Mouse (Mus musculus) CD4-positive, CD25-positive, alpha-beta regulatory T cell, adult 4 months (primary cell): ENCODE data around the gene Sash1. TPM values are rescaled to one million over a fixed set of nuclear protein-coding genes. Genes with fewer than 3 reads are reported as not detected.

ENCODE experiments used
- ATAC-seq: one replicate; pipeline ENCODE4 v1.8.0; 2017
- polyA plus RNA-seq, 2 experiments: library from polyadenylated mRNA; unstranded; fragments of 100-300 nt; shearing (Covaris generic); gene quantifications; one replicate each; pipeline ENCODE4 v1.2.1; 2017

The Sash1 gene
- polyA plus RNA-seq, 2 experiments from 2014 or later = not detected

DNA sequence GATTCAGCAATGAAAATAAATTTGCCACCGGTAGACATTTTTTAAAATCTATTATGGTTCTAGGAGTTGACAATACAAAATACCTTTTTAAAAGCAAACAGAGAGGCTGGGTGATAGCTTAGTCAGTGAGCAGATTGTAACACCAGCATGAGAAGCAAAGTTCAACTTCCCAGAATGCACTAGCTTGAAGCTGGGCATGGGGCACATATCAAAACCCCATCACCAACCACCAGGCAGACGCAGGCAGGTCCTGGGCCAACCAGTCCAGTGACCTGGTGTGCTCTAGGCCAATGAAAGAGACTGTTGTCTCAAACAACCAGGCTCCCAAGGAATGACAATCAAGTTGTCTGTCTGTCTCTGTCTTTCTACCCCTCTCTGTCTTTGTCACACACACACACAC lies 98.6 kb downstream of the Sash1 start:
- ATAC-seq = no peak

DNA sequence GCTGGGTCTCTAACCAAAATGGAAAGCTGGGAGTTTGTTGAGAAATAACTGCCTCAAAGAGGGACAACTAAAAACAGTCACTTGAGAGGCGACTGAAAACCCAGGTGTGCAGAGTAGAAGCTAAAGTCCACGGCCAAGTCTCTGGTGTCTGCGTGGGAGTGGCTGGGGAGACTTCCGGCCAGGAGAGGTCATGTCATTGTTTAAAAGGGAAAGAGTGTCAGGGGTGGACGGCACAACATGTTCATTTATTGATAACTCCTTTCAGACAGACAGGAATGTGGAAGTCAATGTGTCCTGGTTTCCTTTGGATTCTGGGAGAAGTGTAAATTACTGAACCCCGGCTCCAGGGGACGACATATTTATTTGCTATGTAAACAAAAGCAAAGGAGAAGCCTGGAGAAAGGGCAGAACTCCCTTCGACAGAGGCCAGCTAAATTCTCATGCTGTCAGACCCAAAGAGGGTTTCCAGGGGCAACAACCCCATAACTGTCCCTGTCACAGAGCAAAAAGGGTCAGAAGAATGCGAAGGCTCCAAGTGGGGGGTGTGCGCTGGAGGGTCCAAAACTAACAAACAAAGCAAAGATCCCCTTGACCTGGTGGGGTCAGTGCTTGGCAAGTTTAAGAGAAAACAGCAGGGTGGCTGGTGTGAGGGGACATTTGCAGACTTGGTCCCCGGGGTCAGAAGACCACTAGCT lies 100.3 kb downstream of the Sash1 start:
- ATAC-seq = no peak

DNA sequence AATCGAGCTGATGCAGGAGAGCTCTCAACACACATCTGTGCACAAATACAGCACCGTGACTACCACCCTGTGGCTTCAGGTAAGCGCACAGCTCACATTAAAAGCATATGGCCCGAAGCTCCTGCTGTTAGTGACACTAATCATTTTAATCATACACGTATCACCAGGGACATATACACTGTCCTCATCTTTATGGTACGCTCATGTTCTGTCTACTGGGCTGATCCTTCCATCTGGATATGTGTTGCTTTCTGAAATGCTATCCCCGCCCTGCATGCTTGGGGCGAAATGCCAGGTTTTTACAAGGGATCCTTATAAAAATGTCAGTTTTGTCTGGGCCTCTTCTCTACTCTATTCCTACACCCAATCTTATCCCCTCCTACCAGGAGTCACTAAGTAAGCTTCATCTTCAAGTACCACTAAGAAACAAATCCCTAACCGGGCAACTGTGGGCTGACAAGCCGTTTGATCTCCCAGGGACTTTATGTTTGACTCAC lies 103.9 kb downstream of the Sash1 start:
- no peak for ATAC-seq

GRCm38 (mm10) chr10:8779842-8780241 lies 106.0 kb downstream of the Sash1 start:
- ATAC-seq = no peak

DNA sequence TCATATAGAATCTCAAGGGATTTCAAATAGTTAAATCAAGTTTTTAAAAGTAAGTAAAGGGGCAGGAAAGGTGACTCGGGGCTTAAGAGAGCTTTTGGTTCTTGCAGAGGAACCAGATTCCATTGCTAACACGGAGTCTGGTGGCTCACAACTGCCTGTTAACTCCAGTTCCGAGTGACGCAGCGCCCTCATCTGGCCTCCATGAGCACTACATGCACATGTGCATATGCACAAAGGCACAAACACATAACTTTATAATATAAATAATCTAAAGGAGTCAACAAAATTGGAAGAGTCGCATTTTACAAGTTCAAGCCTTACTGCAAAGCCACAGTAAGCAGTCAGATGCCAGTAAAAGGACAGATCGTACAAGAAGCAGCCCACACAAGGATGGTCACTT lies 107.0 kb downstream of the Sash1 start:
- no peak for ATAC-seq

DNA sequence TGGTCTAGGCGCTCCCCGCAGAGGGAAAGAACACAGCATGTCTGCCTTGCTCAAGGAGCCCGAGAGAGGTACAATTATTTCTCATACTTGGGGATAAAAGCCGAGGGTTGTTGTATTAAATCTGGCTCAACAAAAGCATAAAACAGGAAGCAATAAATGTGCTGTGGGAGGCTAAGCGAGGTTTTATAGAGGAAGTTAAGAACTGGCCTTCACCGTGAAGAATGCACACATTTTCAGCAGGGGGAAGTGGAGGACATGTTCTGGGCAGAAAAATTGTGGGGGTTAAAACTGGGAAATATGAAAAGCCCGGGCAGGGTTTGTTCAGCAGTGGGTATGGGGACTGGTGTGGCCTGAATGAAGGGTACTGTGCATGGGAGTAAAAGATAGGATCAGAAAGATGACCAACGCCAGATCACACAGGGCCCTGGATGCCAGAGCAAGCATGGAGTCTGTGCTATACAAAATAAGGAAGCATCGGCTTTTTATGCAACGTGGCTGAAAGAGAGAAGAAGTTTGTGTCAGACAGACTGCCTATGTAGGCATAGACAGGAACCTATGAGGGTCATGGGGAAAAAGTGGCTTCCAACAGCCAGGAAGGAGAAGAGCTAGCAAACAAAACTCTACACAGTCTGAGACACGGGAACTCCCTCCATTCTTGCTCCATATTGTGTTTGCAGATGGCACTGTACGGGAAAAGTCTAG lies 108.2 kb downstream of the Sash1 start:
- ATAC-seq = no peak

DNA sequence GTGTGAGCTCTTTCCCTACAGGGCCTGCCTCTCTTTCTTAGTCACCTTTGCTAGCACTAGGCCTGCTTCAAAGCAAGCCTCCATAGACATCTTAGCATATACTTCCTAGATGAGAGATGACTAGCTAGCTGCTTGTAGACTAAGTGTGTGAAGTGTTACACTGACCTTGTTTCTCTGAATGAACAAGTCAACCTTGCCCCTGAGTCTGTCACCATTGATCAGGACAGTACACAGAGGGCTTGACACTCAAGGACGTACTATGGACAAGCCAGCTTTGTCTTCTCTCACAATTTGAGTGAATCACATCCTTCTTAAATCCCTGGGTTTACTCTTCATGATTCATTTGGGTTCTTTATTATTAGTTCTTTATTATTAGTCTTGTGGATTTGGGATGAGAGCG lies 109.1 kb downstream of the Sash1 start:
- ATAC-seq = no peak

GRCm38 (mm10) chr10:8775794-8776193 lies 110.1 kb downstream of the Sash1 start:
- ATAC-seq = no peak

- ATAC-seq = no peak
Observed at GRCm38 (mm10) chr10:8772464-8773209, 113.2 kb downstream of the Sash1 start.

DNA sequence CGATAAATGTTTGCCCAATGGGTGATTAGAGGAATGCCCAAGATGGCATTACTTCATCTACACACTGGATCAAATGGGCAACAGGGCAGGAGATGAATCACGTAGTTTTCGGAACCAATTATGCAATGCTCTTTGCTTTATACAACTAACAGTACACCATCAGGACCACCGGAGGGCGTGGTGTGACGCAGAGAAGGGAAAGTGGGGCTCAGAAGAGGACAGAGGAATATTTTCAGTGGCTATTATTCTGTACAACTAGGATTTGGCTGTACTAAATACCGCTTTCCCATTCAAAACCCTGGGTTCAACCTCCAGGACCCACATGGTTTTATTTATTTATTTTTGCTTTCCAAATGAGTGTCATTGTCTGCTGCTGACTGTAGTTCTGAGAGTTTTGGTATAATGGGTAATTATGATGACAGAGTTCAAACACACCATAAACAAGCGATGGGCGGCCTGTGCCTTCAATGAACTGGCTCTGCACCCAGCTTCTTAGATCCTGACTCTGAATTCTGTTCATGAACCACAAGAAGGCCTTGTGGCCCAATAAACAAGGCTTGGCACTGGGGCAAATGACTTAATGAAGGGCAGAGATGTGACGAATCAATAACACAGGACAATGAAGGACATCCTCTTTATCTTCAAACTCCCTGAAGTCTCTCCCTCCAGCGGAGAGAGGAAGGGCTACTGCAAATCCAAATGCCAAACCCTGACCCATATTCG lies 114.8 kb downstream of the Sash1 start:
- ATAC-seq = no peak

DNA sequence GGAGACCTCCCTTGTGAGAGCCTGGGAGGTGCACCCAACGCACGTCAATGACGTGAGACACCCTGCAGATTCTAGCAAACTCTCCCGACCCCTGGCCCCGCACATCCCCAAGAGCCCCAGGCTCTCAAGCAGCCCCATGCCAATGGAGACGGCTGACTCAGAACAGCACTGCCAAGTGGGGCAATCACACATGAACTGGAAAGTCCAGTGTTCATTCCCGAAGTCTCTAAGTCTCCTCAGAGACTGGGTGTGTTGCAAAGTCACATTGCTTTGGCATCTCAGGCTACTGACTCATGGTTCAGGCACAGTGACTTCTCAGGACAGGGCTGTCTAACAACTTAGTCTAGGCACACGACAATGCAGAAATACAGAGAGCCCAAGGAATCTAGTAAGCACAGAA lies 117.2 kb downstream of the Sash1 start:
- no peak for ATAC-seq

- ATAC-seq = no peak
Observed at GRCm38 (mm10) chr10:8767381-8767780, 118.5 kb downstream of the Sash1 start.

DNA sequence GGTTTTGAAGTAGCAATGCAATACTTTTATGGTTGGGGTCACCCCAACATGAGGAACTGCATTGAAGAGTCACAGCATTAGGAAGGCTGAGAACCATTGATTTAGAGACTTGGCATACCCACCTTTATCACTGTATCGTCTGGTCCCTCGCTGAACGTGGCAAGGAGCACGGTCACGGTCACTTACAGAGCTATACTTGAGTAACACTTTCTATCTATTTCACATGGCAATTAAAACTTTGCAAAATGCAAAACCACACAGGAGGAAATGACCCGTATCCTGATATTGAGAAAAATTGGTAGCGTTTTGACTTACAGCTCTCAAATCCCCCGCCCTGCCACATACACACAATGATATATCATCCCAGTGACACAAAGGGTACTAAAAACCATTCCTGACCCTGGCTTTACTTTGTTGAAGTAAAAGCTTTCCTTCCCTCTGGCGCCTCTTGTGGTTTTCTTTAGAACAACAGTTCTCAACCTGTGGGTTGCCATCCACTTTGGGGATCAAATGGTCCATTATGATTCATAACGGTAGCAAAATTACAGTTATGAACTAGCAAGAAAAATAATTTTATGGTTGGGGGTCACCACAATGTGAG lies 119.8 kb downstream of the Sash1 start:
- no peak for ATAC-seq

- ATAC-seq = no peak
Observed at GRCm38 (mm10) chr10:8762771-8763170, 123.1 kb downstream of the Sash1 start.

DNA sequence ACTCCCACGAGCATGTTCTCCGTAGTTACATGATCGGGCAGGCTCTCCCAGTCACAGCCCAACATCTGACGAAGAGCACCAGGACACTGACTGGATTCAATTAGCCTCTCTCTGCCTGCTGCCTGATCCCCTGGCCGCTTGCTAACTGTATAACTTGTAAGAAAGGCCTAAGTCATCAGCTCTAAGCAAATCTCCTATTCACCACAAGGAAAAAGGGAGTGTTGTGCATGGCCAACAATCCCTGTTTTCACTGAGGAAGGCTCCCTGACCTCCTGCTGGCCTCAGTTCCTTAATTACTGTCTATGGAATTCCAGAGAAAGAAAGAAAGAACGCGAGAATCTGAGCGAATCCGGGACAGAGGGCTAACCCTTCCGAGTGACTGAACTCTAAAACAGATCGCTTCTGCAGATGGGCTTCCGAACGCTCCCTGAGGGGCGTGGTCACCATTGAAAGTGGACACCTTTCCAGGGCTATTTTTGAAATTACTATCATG lies 123.6 kb downstream of the Sash1 start:
- no peak for ATAC-seq

- ATAC-seq = no peak
Observed at GRCm38 (mm10) chr10:8761656-8762055, 124.2 kb downstream of the Sash1 start.

GRCm38 (mm10) chr10:8760598-8760997 lies 125.3 kb downstream of the Sash1 start:
- ATAC-seq = no peak

DNA sequence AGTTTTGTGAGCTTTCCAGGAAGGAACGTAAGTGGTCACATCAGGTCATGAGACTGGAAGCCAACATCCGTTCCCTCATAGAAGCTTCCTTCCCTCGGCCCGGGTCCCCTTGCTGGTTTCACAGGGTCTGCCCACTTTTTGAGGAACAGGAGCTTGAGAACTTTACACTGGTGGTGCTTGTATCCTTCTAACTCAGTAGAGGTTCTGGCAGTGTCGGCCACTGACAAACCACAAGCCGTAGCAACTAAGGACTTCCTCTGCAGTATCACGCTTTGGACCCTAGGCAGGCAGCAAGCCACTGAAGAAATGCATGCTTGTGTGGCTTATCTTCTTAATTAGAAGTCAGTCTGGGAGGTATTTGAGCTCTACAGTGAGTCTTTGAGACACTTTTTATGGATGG lies 126.6 kb downstream of the Sash1 start:
- ATAC-seq = no peak

GRCm38 (mm10) chr10:8757429-8757931 lies 128.4 kb downstream of the Sash1 start:
- no peak for ATAC-seq

DNA sequence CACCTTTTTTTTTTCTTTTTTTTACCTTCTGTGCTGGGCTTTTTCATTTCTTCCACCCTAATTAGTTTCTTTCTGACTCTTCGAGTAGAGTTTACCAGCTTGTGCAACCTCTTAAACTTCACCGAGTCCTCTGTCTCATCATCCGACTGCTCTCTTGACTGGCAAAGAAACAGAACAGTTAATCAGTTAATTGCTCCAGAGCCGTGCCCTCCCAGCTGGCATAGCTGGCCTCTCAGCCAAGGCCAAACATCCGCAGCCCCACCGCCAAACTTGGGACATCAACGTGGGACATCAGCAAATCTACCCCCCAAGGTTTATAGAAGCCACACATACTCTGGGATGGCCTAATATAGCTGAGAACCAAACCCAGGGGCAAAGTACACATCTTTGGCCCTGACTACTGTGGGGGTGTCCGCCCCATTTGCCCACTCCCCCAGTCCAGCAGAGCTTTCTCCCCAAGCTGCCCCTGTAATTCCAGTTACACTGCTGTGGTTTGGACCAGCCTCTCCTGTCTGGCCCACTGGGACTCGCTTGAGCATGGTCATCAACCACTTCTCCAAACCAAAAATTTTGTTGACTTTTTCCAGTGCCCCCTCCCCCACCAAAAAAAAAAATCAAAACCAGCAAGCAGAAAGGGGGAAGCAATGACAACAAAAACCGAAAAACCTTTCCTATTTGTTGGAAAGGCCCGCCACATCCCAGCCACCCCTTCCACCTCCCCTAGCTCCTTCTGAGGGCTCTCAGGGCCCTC lies 129.1 kb downstream of the Sash1 start:
- no peak for ATAC-seq

DNA sequence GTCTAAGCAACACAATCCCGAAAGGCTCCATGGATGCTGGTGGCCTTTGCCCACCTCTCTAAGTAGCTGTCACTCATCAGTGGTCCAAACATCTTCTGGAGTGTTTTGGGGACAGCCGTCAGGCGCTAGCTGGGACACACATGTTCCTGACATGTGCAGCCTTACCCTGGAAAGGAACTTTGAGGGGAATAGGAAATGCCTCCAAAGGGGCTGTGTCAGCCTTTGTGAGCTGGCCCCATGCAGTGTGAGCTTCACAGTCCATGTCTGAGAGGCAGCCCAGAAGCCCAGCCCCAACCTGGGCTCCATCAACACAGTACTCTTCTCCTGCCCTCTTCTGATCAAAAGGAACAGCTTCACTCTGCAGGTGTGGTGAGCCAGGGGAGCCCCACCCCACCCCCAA lies 132.5 kb downstream of the Sash1 start:
- ATAC-seq = no peak
